Mouse (Mus musculus): ENCODE data around the gene Atp5b. TPM values are rescaled to one million over a fixed set of nuclear protein-coding genes. Genes with fewer than 3 reads are reported as not detected.

Atp5b gene
- polyA plus RNA-seq, 2 experiments, result 999 to 1,823 TPM

DNA sequence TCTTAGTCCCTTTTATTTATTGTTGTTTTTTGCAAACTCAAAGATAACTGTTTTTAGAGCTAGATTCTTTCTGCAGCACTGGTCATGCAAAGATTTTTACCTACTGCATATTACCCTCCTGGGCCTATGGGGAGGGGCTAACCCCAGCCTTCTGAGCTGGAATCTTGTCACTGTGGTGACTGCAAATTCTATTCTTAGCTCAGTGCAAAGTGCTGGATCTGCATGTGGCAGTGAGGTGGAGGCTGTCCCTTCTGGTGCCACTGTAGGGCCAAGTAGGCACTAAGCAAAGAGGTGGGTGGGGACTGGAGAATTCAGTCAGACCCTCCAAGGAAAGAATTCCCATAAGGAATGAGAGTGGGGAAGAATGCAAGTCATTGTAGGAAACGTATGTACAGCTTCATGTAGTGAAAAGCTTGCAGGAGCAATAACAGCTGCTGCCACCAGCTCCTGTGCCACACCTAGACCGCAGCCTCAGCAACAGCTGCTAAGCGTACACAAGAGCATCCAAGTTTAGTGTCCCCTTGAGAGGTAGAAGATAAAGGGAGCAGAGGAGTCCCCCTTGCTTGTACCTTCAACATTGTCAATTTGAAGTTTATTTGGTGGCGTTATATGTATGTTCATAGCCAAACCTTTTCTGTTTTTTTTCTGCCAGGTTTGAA, 27.2 kb downstream of the Atp5b start:
- H3K4me1 ChIP-seq (replicated peaks; ENCODE audit: control insufficient read depth in 2 of 2, insufficient read depth in 2 of 2, low read length in 1 of 2), result no peaks in the 10 kb centered on the region
- H3K4me3 ChIP-seq (ENCODE audit: insufficient read depth in 1 of 2, low read depth in 2 of 2, low read length in 2 of 2), result no peak overlapping the region
- H3K9me3 ChIP-seq (ENCODE audit: control insufficient read depth, low read length), result no peaks in the 10 kb centered on the region
- DNase-seq (ENCODE audit: low read depth in 3 of 3, low spot score in 3 of 3) (no peak), ATAC-seq (ENCODE audit: insufficient read depth) (no peak)
- no peak overlapping the region for H3K9ac ChIP-seq (replicated peaks)
- H3K4me2 ChIP-seq (ENCODE audit: low read depth), result no peak overlapping the region
- 83% methylated on average over 4 of the region's 4 CpGs for WGBS (ENCODE audit: insufficient replicate concordance)
- no peak overlapping the region for H3K27ac ChIP-seq
- no peak for TF ChIP-seq CTCF (IDR thresholded peaks at IDR 0.05; ENCODE audit: low read depth)
- no peak for TF ChIP-seq EP300 (IDR thresholded peaks at IDR 0.05; ENCODE audit: low read depth)
- H3K27me3 ChIP-seq (ENCODE audit: control insufficient read depth, insufficient read depth, low read length), result no peaks in the 10 kb centered on the region
- H3K36me3 ChIP-seq (replicated peaks; ENCODE audit: control insufficient read depth, insufficient read depth, low read depth), result peaks cover 41% of the 10 kb centered on the region

DNA sequence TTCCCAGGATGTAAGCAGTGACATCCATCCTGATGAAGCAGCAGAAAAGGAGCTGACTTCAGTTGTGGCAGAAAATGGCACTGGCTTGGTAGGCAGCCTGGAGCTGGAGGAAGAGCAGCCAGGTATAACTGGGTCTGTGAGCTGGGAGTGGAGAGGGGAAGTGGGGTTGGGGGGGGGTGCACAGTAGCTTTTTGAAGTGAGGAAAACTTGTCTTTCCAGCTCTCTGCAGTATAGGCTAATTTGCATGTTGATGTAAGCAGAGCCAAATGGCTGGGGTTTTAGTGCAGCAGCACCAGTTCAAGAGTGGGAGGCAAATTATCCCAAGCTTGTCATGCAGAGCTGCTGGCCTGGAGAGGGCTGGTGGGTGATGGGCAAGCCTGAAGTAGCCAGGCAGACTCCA, 28.2 kb downstream of the Atp5b start:
- Histone ChIP-seq H3K36me3 (replicated peaks; ENCODE audit: control insufficient read depth, insufficient read depth, low read depth) (peaks cover 48% of the 10 kb centered on the region), H3K9ac (replicated peaks) (no peak overlapping the region)

DNA sequence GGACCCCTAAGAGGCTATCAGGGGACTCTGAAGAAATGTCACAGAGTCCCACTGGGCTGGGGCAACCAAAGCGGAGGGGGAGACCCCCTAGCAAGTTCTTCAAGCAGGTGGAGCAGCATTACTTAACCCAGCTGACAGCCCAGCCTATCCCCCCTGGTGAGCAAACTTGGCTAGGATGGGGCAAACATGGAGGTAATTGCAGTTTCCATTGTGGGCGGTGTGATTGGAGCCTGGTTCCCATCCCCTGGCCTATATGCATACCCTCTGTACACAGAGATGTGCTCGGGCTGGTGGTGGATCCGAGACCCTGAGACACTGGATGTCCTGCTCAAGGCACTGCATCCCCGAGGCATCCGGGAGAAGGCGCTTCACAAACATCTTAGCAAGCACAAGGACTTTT, 40.8 kb downstream of the Atp5b start:
- 96% methylated on average over 7 of the region's 7 CpGs for WGBS (ENCODE audit: insufficient replicate concordance)
- no peak for ATAC-seq (ENCODE audit: insufficient read depth)

More for the DNA sequence above, 28.2 kb downstream of the Atp5b start:
- no peak for TF ChIP-seq CTCF (IDR thresholded peaks at IDR 0.05; ENCODE audit: low read depth)
- no peak for TF ChIP-seq EP300 (IDR thresholded peaks at IDR 0.05; ENCODE audit: low read depth)
- H3K4me2 ChIP-seq (ENCODE audit: low read depth), result no peak overlapping the region
- H3K27me3 ChIP-seq (ENCODE audit: control insufficient read depth, insufficient read depth, low read length), result no peaks in the 10 kb centered on the region
- no peak overlapping the region for H3K27ac ChIP-seq
- no peaks in the 10 kb centered on the region for H3K9me3 ChIP-seq (ENCODE audit: control insufficient read depth, low read length)
- no peak for DNase-seq (ENCODE audit: low read depth in 3 of 3, low spot score in 3 of 3)
- no peaks in the 10 kb centered on the region for H3K4me1 ChIP-seq (replicated peaks; ENCODE audit: control insufficient read depth in 2 of 2, insufficient read depth in 2 of 2, low read length in 1 of 2)
- H3K4me3 ChIP-seq (ENCODE audit: insufficient read depth in 1 of 2, low read depth in 2 of 2, low read length in 2 of 2), result no peak overlapping the region
- no peak for ATAC-seq (ENCODE audit: insufficient read depth)

DNA sequence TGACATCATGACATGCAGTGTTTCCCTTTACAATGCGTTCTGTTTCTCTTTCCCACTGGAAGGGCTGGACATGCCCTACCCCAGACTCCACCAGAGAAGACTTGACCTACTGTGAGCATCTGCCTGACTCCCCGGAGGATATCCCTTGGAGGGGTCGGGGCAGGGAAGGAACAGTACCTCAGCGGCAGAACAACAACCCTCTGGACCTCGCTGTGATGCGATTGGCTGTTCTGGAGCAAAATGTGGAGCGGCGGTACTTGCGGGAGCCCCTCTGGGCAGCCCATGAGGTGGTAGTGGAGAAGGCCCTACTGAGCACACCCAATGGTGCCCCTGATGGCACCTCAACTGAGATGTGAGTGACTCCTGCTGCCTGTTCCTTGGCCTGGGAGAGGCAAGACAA, 41.8 kb downstream of the Atp5b start:
- Histone ChIP-seq H3K36me3 (replicated peaks; ENCODE audit: control insufficient read depth, insufficient read depth, low read depth) (peaks cover 83% of the 10 kb centered on the region), H3K4me1 (replicated peaks; ENCODE audit: control insufficient read depth in 2 of 2, insufficient read depth in 2 of 2, low read length in 1 of 2) (no peaks in the 10 kb centered on the region), H3K4me2 (ENCODE audit: low read depth) (no peak overlapping the region), H3K27me3 (ENCODE audit: control insufficient read depth, insufficient read depth, low read length) (no peaks in the 10 kb centered on the region), H3K27ac (no peak overlapping the region), H3K9ac (replicated peaks) (no peak overlapping the region), H3K9me3 (ENCODE audit: control insufficient read depth, low read length) (no peaks in the 10 kb centered on the region), H3K4me3 (ENCODE audit: insufficient read depth in 1 of 2, low read depth in 2 of 2, low read length in 2 of 2) (no peak overlapping the region)
- DNase-seq (ENCODE audit: low read depth in 3 of 3, low spot score in 3 of 3) (no peak), ATAC-seq (ENCODE audit: insufficient read depth) (no peak)
- TF ChIP-seq EP300 (IDR thresholded peaks at IDR 0.05; ENCODE audit: low read depth), result no peak
- no peak for TF ChIP-seq CTCF (IDR thresholded peaks at IDR 0.05; ENCODE audit: low read depth)
- 94% methylated on average over 9 of the region's 9 CpGs for WGBS (ENCODE audit: insufficient replicate concordance)

More for the DNA sequence above, 40.8 kb downstream of the Atp5b start:
- DNase-seq (ENCODE audit: low read depth in 3 of 3, low spot score in 3 of 3), result no peak
- Histone ChIP-seq H3K4me1 (replicated peaks; ENCODE audit: control insufficient read depth in 2 of 2, insufficient read depth in 2 of 2, low read length in 1 of 2) (no peaks in the 10 kb centered on the region), H3K9me3 (ENCODE audit: control insufficient read depth, low read length) (no peaks in the 10 kb centered on the region), H3K4me2 (ENCODE audit: low read depth) (no peak overlapping the region), H3K9ac (replicated peaks) (no peak overlapping the region), H3K27me3 (ENCODE audit: control insufficient read depth, insufficient read depth, low read length) (no peaks in the 10 kb centered on the region), H3K27ac (no peak overlapping the region), H3K4me3 (ENCODE audit: insufficient read depth in 1 of 2, low read depth in 2 of 2, low read length in 2 of 2) (no peak overlapping the region), H3K36me3 (replicated peaks; ENCODE audit: control insufficient read depth, insufficient read depth, low read depth) (peaks cover 87% of the 10 kb centered on the region)
- TF ChIP-seq EP300 (IDR thresholded peaks at IDR 0.05; ENCODE audit: low read depth) (no peak), CTCF (IDR thresholded peaks at IDR 0.05; ENCODE audit: low read depth) (no peak)

DNA sequence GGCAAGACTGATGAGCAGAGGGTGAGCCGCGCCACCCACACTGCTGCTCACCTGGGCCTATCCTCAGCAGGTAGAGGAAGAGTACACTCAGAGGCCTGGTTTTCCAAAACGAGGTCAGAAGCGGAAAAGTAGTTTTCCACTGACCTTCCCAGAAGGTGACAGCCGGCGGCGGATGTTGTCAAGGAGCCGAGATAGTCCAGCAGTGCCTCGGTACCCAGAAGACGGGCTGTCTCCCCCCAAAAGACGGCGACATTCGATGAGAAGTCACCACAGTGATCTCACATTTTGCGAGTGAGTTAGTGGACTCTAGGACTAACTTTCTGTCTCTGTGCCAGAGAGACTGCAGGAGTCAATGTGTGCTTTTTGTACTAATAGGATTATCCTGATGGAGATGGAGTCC, 42.9 kb downstream of the Atp5b start:
- no peak overlapping the region for H3K9ac ChIP-seq (replicated peaks)
- ATAC-seq (ENCODE audit: insufficient read depth) (no peak), DNase-seq (ENCODE audit: low read depth in 3 of 3, low spot score in 3 of 3) (no peak)
- 86% methylated on average over 14 of the region's 14 CpGs for WGBS (ENCODE audit: insufficient replicate concordance)
- H3K27ac ChIP-seq, result no peak overlapping the region
- no peak overlapping the region for H3K4me3 ChIP-seq (ENCODE audit: insufficient read depth in 1 of 2, low read depth in 2 of 2, low read length in 2 of 2)
- no peaks in the 10 kb centered on the region for H3K27me3 ChIP-seq (ENCODE audit: control insufficient read depth, insufficient read depth, low read length)
- no peaks in the 10 kb centered on the region for H3K9me3 ChIP-seq (ENCODE audit: control insufficient read depth, low read length)
- H3K4me1 ChIP-seq (replicated peaks; ENCODE audit: control insufficient read depth in 2 of 2, insufficient read depth in 2 of 2, low read length in 1 of 2), result no peaks in the 10 kb centered on the region
- TF ChIP-seq EP300 (IDR thresholded peaks at IDR 0.05; ENCODE audit: low read depth), result no peak
- TF ChIP-seq CTCF (IDR thresholded peaks at IDR 0.05; ENCODE audit: low read depth), result no peak
- H3K4me2 ChIP-seq (ENCODE audit: low read depth), result no peak overlapping the region
- peaks cover 73% of the 10 kb centered on the region for H3K36me3 ChIP-seq (replicated peaks; ENCODE audit: control insufficient read depth, insufficient read depth, low read depth)
